Mouse (Mus musculus): ENCODE measurements around the gene BC052040.

DNA sequence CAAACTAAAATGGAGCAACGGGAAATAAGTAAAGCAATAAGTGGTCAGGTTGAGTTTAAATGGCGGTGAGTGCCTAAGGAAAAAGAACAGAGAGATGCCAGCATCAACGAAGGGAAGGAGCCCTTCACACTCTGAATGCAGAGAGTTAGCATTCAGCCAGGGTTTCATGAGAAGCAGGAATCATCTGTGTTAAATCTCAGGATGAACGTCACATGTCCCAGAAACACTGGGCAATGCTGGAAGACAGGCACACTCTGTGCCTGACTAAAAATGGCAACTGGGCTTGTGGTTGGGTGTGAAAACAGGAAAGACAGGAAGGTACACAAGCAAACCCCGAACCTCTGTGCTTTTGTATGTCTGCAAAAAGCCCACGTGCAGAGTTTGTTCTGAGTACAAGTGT, 217.3 kb downstream of the BC052040 start:
- TF ChIP-seq CTCF (IDR thresholded peaks at IDR 0.05; ENCODE audit: low read depth, low read length) (no peak), POLR2AphosphoS5 (IDR thresholded peaks at IDR 0.05; ENCODE audit: insufficient replicate concordance, low read depth, low read length) (no peak), GATA2 (IDR thresholded peaks at IDR 0.05; ENCODE audit: borderline replicate concordance, low read depth, low read length) (no peak), TAL1 (conservative IDR thresholded peaks at IDR 0.05; ENCODE audit: low read depth, low read length) (no peak), GATA1 (IDR thresholded peaks at IDR 0.05; ENCODE audit: borderline replicate concordance, low read length) (no peak)

All from G1E (cell line).